Mouse (Mus musculus): ENCODE data around the gene Slpi.

GRCm38 (mm10) chr2:164393126-164393525 lies 4.2 kb upstream of the Slpi start:
- no peak for TF ChIP-seq POLR2A (IDR thresholded peaks at IDR 0.05; ENCODE audit: low read depth, low read length)
- TF ChIP-seq CTCF (IDR thresholded peaks at IDR 0.05; ENCODE audit: extremely low read depth, insufficient read depth, insufficient read length, insufficient replicate concordance) = no peak

Data from spleen, adult 2 months (tissue).